Mouse (Mus musculus) embryo, embryonic 11 days (tissue): Measurements from ENCODE around the gene Szrd1.

Experiments used
- DNase-seq: peaks from one replicate; pipeline ENCODE4 v3.0.0-alpha.2; 2015

The Szrd1 gene

GRCm38 (mm10) chr4:141066709-141067515 is 72.7 kb downstream of the Szrd1 start:
- DNase-seq = no peak

- peak; percentile 92 for DNase-seq
These were observed 74.5 kb downstream of the Szrd1 start for GRCm38 (mm10) chr4:141065123-141065522.

GRCm38 (mm10) chr4:141064104-141064659 is 75.4 kb downstream of the Szrd1 start:
- DNase-seq = no peak
